Mouse (Mus musculus) Muller cell, postnatal 12 days (primary cell): Measurements from ENCODE around the gene Cbx7.
"Not testable (repeated sequence)": the region's sequence is repeated elsewhere in the genome, so short reads cannot be mapped to it uniquely, and the experiment has no call there.

Experiments used
- DNase-seq: peaks from one replicate; pipeline ENCODE4 v3.0.0-alpha.2; 2015; ENCODE audit errors: inconsistent ontology term

Cbx7 gene

GRCm38 (mm10) chr15:79947681-79948080, 23.2 kb downstream of the Cbx7 start:
- DNase-seq: no peak

GRCm38 (mm10) chr15:79946790-79947189, 24.1 kb downstream of the Cbx7 start:
- no peak for DNase-seq

GRCm38 (mm10) chr15:79946022-79946421, 24.9 kb downstream of the Cbx7 start:
- DNase-seq: peak; percentile 75

DNA sequence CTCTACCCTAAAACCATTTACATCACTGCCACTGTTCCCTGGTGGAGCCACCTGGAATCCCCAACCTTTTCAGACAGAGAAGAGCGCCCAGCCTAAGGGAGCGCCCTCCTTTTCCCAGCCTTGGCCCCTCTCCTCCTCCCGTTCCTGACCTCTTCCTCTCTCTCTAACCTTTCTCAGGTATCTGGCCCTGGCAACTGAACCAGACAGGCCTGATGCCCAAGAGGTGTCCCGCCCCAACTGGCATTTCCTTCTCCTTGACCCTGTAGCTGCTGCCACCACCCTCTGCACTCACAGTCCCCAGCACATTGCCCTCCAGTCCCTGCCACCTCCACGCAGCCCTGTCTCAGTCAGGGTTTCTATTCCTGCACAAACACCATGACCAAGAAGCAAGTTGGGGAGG, 26.0 kb downstream of the Cbx7 start:
- DNase-seq: no peak

GRCm38 (mm10) chr15:79943584-79943983, 27.3 kb downstream of the Cbx7 start:
- DNase-seq: no peak

- no peak for DNase-seq
These were observed 28.4 kb downstream of the Cbx7 start for GRCm38 (mm10) chr15:79942541-79942940.

- peak; percentile 23 for DNase-seq
These were observed 30.0 kb downstream of the Cbx7 start for GRCm38 (mm10) chr15:79940932-79941331.

DNA sequence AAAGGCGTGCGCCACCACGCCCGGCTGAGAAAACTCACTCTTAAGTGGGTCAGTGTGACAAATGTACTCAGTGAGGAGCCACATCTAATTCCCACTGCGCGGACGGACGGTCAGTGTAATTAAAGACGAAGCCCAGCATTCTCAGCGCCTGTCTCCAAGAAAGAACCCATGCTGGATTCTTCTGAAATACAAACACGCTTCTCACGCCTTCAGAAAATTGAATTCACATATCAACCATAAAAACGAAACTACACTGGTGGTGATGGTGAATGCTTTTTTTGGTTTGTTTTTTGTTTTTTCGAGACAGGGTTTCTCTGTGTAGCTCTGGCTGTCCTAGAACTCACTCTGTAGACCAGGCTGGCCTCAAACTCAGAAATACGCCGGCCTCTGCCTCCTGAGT, 31.0 kb downstream of the Cbx7 start:
- no peak for DNase-seq

DNA sequence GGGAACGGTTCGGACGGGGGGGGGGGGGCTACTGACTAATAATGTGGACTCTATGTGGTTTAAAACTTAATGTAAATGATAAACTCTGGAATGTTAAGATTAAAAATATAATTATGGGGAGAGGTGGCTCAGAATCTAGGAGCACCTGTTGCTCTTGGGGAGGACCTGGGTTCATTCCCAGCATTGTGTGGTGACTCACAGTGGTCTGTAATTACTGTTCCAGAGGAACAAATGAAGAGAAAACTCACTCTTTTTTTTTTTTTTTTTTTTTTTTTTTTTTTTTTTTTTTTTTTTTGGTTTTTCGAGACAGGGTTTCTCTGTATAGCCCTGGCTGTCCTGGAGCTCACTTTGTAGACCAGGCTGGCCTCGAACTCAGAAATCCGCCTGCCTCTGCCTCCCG, 31.4 kb downstream of the Cbx7 start:
- DNase-seq: not testable (repeated sequence)

GRCm38 (mm10) chr15:79939020-79939419, 31.9 kb downstream of the Cbx7 start:
- no peak for DNase-seq

- DNase-seq: no peak
These were observed 34.6 kb downstream of the Cbx7 start for GRCm38 (mm10) chr15:79936374-79936751.

DNA sequence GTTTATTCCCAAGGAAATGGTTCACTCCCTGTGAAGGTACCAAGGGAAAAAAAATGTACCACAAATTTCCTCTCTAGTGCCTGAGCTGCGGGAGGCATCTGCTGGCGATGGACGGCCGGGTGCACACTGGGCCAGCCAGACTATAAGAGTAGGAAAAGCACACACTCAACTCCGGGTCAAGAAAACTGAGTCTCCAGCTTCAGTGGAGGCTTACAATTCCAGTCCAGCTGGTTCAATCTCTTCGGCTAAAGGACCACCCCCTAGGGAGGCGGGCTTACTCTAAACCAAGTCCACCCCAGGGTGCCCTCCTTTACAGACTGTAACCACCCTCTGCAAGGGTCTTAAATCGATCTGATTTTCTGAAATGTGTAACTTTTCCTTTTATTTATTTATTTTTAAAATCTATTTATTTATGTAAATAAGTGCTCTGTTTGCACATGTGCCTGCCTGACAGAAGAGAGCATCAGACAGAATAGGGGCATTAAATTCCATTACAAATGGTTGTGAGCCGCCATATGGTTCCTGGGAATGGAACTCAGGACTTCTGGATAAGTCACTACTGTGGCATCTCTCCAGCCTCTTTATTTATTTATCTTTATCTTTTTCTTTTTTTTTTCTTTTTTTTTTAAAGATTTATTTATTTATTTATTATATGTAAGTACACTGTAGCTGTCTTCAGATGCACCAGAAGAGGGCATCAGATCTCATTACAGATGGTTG, 35.1 kb downstream of the Cbx7 start:
- no peak for DNase-seq

- peak; percentile 71 for DNase-seq
These were observed 36.1 kb downstream of the Cbx7 start for GRCm38 (mm10) chr15:79934776-79935175.

DNA sequence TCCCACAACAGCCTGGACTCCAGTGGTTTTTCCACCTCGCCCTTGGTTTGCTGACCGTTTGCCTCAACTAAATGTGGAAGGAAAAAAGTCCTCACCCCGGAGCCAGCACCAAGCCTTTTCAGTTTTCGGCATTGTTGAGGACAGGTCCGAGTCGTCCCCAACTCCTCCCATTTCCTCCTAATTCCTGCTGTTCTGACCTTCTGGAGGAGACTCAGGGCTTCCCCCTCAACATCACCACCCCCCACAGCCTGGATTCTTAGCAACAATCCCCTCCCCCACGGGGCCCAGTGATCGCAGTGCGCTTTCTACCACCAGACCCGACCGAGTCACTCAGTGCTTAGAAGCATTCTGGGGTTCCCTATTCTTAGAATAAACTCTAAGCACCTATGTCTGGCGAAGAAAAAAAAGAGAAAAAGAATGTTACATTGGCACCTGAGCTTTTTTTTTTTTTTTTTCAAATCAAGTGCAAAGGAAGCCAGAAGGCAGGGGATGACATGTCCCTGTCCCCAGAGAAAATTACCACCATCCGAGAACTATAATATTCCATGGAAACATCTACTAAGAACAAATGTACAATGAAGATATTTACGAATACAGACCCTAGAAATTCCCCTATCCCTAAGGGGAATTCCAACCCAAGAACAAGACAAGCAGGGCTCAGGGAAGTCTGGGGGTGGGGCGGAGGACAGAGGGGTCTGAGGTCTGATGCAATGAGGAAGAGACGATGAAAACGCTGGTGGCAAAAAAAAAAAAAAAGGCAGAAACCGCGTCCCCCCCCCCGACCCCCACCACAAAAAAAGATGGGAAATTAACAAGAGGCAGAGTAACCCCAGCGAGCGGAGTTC, 37.0 kb downstream of the Cbx7 start:
- DNase-seq: no peak

DNA sequence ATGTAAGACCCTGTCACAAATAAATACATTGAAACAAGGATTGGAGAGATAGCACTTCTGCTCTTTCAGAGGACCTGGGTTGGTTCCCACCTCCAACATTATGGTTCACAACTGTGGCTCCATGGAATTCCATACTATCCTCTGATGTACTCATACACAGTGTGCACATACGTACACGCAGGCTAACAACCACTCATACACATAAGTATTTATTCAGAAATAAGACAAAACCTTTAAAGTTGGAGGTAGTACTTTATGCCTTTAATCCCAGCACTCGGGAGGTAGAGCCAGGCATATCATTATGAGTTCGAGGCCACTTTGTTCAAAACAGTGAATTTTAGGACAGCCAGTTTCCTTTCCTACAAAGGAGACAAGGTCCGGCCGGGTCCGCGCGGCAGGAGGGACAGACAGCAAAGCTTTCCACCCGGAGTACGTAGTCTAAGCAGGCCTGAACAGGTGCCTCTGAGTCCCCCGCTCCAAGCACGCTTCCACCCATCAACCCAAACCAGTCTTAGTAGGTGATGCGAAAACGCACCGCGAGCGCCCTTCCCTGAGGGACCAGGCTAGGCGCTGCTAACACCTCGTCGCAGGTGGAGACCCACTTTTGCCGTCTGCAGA, 37.8 kb downstream of the Cbx7 start:
- DNase-seq: no peak

- DNase-seq: peak; percentile 93
These were observed 38.5 kb downstream of the Cbx7 start for GRCm38 (mm10) chr15:79932323-79932987.

DNA sequence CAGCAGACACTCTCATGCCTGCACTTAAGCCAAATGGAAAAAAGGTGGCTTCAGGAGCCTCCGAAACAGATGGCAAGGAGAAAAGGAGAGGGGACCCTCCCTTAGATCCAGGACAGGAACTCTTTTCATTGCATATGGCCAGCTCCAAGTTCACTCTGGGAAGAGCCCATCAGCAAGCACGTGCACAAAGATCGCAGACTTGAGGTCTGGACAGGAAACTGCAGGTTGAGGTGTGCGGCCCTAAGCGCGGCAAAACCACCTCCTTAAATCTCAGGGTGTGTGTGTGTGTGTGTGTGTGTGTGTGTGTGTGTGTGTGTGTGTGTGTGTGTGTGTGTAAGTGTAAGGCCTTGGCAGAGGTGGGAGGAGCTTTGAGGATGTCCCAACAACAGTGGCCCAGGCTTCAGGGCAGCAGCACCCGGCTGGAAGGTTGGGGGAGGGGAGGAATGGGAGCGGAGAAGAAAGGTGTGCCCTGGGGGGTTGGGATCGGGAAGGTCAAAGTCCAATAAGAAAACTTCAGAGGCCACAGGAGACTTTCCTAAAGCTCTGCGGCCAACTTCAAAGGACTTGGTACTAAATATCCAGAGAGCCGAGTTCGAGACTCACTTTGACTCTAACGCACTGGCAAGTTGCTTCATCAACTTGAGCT, 39.3 kb downstream of the Cbx7 start:
- DNase-seq: no peak

GRCm38 (mm10) chr15:79929734-79930133, 41.2 kb downstream of the Cbx7 start:
- DNase-seq: no peak

GRCm38 (mm10) chr15:79928736-79929135, 42.2 kb downstream of the Cbx7 start:
- DNase-seq: no peak

GRCm38 (mm10) chr15:79928316-79928715, 42.6 kb downstream of the Cbx7 start:
- no peak for DNase-seq

DNA sequence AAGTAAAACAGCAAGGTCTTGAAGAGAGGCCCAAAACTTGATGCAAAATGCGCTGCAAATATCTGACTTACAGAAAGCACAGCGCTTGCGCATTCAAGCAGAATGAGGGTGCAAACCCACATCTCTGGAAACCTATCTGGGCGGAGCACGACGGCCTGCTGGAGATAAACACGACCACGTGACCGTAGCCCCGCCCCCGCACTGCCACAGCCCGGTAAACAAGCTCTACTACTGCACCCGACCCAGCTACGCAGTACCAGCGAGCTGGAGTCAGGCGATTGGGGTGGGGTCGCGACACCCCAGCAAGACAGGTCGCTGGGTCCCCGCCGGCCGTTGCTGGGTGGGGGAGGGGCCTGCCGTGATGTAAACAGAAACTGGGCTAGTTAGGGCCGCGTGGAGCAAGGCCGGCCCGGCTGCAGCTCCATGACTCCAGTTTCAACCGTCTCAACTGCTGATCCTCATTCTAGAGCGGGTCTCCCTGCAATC, 43.2 kb downstream of the Cbx7 start:
- DNase-seq: peak; percentile 83
